Mouse (Mus musculus) liver, postnatal 0 days (tissue): ENCODE results near the gene Smarcc2. TPM values are rescaled to one million over a fixed set of nuclear protein-coding genes. Genes with fewer than 3 reads are reported as not detected.
A peak's percentile ranks its signal among the peaks of the same experiment; 100 is the strongest.

Experiments
- ATAC-seq: fragments of 200-750 bp; cut with Nextera tagmentation; 2 replicates; pipeline ENCODE4 v1.8.0; 2017; ENCODE audit warnings: mild to moderate bottlenecking, moderate library complexity
- DNase-seq: peaks from one replicate; pipeline ENCODE4 v3.0.0-alpha.2; 2016
- H3K27ac ChIP-seq: fragments of 300-500 bp; sonication (generic); 2 replicates; pipeline ENCODE4 v1.5.1; 2014; ENCODE audit warnings: antibody characterized with exemption, moderate library complexity, mild to moderate bottlenecking, low read depth
- H3K27me3 ChIP-seq: fragments of 300-500 bp; sonication (generic); 2 replicates; pipeline ENCODE4 v1.6.1; 2014; ENCODE audit warnings: low read length, control low read depth, mixed read lengths; ENCODE audit not compliant: insufficient read depth
- H3K36me3 ChIP-seq: fragments of 300-500 bp; sonication (generic); replicated peaks from 2 replicates; pipeline ENCODE4 v1.6.1; 2014; ENCODE audit warnings: mild to moderate bottlenecking, control low read depth, low read length, moderate library complexity, mixed read lengths; ENCODE audit not compliant: insufficient read depth
- H3K4me1 ChIP-seq: fragments of 300-500 bp; sonication (generic); 2 replicates; pipeline ENCODE4 v1.6.1; 2014; ENCODE audit warnings: antibody characterized with exemption, mild to moderate bottlenecking, control low read depth; ENCODE audit not compliant: insufficient read depth
- H3K4me2 ChIP-seq: fragments of 300-500 bp; sonication (generic); 2 replicates; pipeline ENCODE4 v1.6.1; 2014; ENCODE audit warnings: low read depth, mild to moderate bottlenecking, low read length, moderate library complexity, mixed read lengths
- H3K4me3 ChIP-seq: fragments of 300-500 bp; sonication (generic); 2 replicates; pipeline ENCODE4 v1.5.1; 2014; ENCODE audit warnings: low read depth, low read length
- H3K9ac ChIP-seq: fragments of 300-500 bp; sonication (generic); replicated peaks from 2 replicates; pipeline ENCODE4 v1.6.1; 2014; ENCODE audit warnings: mild to moderate bottlenecking, moderate library complexity
- H3K9me3 ChIP-seq: fragments of 300-500 bp; sonication (generic); 2 replicates; pipeline ENCODE4 v1.6.1; 2016; ENCODE audit warnings: mild to moderate bottlenecking, control low read depth, low read length, mixed read lengths
- CTCF ChIP-seq: sonication (generic); IDR thresholded peaks from 2 replicates; pipeline ENCODE4 v1.5.1; 2016; ENCODE audit warnings: antibody characterized with exemption, low read depth
- EP300 ChIP-seq: IDR thresholded peaks from 2 replicates; pipeline ENCODE4 v1.6.1; 2016; ENCODE audit warnings: antibody characterized with exemption, low read depth, mild to moderate bottlenecking
- WGBS: fragments of 180-500 bp; shearing (Covaris S2); extraction: QIAGEN DNeasy Blood & Tissue Kit; methylation state at CpG from one replicate; pipeline ENCODE4 v1.1.7; 2014; ENCODE audit not compliant: insufficient replicate concordance; 5-methylcytosine and 5-hydroxymethylcytosine counted together
- polyA plus RNA-seq: library from polyadenylated mRNA; unstranded; fragments of >200 nt; fragmentation: Nextera tagmentation; extraction: Ambion mirVana; gene quantifications from 2 replicates; pipeline ENCODE4 v1.2.1, GENCODE M21; 2015

Smarcc2 gene
- polyA plus RNA-seq, 1 experiment from 2014 or later, result 13.4 TPM

- 3% methylated on average over 16 of the region's 67 CpGs for WGBS
- peaks cover 28% of the 10 kb centered on the region for H3K36me3 ChIP-seq
- H3K9me3 ChIP-seq, result no peaks in the 10 kb centered on the region
- peak overlapping the region; percentile 96 for H3K27ac ChIP-seq
- TF ChIP-seq CTCF (no peak), EP300 (no peak)
- ATAC-seq (peak; percentile 71), DNase-seq (no peak)
- peak overlapping the region; percentile 89 for H3K4me2 ChIP-seq
- peaks cover 10% of the 10 kb centered on the region; the same call in 1 of the 2 replicates for H3K4me1 ChIP-seq
- peak overlapping the region; percentile 86 for H3K4me3 ChIP-seq
- H3K27me3 ChIP-seq, result no peaks in the 10 kb centered on the region
- peak overlapping the region; percentile 93 for H3K9ac ChIP-seq
Observed at GRCm38 (mm10) chr10:128459409-128460269, 591 bp downstream of the Smarcc2 start.

DNA sequence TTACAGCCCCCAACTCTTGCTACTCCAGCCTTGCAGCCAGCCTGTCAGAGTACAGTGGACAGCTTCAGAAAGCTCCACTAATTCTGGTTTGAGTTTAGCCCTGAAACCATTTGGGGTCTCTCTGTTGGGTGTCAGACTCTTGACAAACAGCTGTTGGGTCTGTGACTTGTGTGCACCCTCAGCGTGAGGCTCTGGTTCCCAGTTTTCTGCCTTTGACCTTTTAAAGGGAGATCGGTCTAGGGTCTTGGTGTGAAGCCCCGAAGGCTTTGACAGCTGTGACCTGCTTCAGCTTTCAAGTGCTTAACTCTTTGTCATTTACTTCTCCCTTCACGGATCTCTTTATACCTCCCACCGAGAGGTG is 1.2 kb downstream of the Smarcc2 start:
- Histone ChIP-seq H3K9ac (peak overlapping the region; percentile 93), H3K4me1 (peaks cover 10% of the 10 kb centered on the region; the same call in 1 of the 2 replicates), H3K27me3 (no peaks in the 10 kb centered on the region), H3K27ac (peak overlapping the region; percentile 96), H3K9me3 (no peaks in the 10 kb centered on the region), H3K4me3 (peak overlapping the region; percentile 86), H3K36me3 (peaks cover 33% of the 10 kb centered on the region), H3K4me2 (peak overlapping the region; percentile 89)
- no peak for DNase-seq
- 11% methylated on average over 5 of the region's 5 CpGs for WGBS
- no peak for TF ChIP-seq CTCF
- no peak for ATAC-seq

DNA sequence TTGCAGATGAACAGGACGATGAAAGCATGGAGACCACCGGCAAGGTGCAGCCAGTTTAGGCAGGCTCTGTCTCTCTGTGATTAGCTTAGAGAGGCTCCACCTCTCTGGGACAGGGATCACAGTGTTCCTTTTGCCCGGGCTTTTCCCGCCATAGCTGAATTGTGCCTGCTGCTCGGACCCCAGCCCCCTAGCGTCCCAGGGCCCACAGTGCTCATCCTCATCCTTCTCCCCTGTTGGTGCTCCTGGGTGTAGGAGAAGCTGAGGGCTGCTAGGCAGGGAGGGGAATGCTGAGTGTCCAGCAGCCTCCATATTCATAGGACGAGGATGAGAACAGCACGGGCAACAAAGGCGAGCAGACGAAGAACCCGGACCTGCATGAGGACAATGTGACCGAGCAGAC is 15.3 kb downstream of the Smarcc2 start:
- no peak overlapping the region for H3K4me2 ChIP-seq
- TF ChIP-seq CTCF (no peak), EP300 (no peak)

DNA sequence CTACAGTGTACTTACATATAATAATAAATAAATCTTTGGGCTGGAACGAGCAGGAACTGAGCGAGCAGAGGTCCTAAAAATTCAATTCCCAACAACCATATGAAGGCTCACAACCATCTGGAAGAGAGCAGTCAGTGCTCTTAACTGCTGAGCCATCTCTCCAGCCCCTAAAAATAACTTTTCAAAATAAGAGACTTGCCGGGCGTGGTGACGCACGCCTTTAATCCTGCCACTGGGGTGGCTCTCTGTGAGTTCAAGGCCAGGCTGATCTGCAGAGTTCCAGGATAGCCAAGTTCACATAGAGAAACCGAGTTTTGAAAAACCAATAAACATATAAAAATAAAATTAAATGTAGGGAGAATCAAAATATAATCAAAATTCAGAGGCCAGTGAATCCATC is 27.3 kb downstream of the Smarcc2 start:
- Histone ChIP-seq H3K27me3 (no peaks in the 10 kb centered on the region), H3K36me3 (peaks cover 84% of the 10 kb centered on the region), H3K4me2 (no peak overlapping the region), H3K4me1 (peaks cover under 1% of the 10 kb centered on the region; the same call in 1 of the 2 replicates), H3K9me3 (no peaks in the 10 kb centered on the region), H3K4me3 (no peak overlapping the region), H3K9ac (no peak overlapping the region), H3K27ac (no peak overlapping the region)
- DNase-seq (no peak), ATAC-seq (no peak)
- WGBS, result 84% methylated on average over 7 of the region's 7 CpGs
- TF ChIP-seq CTCF (no peak), EP300 (no peak)

More for the DNA sequence above, 15.3 kb downstream of the Smarcc2 start:
- 90% methylated on average over 12 of the region's 12 CpGs for WGBS
- no peaks in the 10 kb centered on the region for H3K9me3 ChIP-seq
- H3K36me3 ChIP-seq, result peaks cover 84% of the 10 kb centered on the region
- H3K4me1 ChIP-seq, result no peaks in the 10 kb centered on the region
- no peaks in the 10 kb centered on the region for H3K27me3 ChIP-seq
- H3K9ac ChIP-seq, result no peak overlapping the region
- no peak overlapping the region for H3K27ac ChIP-seq
- ATAC-seq (no peak), DNase-seq (no peak)
- no peak overlapping the region for H3K4me3 ChIP-seq

DNA sequence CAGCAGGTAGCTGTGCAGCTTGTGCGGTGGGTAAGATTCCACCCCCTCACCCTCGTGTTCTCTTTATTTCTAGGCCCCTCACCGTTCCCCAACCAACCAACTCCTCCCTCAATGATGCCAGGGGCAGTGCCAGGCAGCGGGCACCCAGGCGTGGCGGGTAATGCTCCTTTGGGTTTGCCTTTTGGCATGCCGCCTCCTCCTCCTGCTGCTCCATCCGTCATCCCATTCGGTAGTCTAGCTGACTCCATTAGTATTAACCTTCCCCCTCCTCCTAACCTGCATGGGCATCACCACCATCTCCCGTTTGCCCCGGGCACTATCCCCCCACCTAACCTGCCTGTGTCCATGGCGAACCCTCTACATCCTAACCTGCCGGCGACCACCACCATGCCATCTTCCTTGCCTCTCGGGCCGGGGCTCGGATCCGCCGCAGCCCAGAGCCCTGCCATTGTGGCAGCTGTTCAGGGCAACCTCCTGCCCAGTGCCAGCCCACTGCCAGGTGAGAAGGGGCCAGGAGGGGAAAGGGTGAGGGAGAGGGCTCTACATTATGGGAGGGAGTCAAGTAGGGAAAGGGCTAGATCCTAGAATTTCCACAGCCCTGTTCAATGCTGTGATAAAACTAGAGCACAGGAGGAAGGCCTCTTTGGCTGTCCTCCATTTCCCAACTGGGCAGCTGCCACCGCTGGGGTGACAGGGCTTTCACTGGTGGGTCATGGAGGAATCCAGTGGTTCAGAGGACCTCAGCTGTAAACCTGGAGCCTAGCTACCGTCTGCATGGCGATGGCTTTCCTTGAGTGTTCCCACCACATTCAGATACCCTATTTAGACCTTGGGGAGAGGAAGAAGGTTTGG is 29.0 kb downstream of the Smarcc2 start:
- WGBS, result 88% methylated on average over 22 of the region's 22 CpGs
- TF ChIP-seq EP300 (no peak), CTCF (no peak)
- H3K36me3 ChIP-seq, result peaks cover 72% of the 10 kb centered on the region
- no peak overlapping the region for H3K4me3 ChIP-seq
- H3K9me3 ChIP-seq, result no peaks in the 10 kb centered on the region
- peaks cover 12% of the 10 kb centered on the region for H3K4me1 ChIP-seq
- no peak for ATAC-seq
- H3K27ac ChIP-seq, result no peak overlapping the region
- DNase-seq, result no peak
- H3K4me2 ChIP-seq, result no peak overlapping the region
- H3K27me3 ChIP-seq, result no peaks in the 10 kb centered on the region
- no peak overlapping the region for H3K9ac ChIP-seq

GRCm38 (mm10) chr10:128488776-128489175 is 29.7 kb downstream of the Smarcc2 start:
- ATAC-seq, result no peak
- no peak for DNase-seq
- Histone ChIP-seq H3K27me3 (no peaks in the 10 kb centered on the region), H3K36me3 (peaks cover 66% of the 10 kb centered on the region), H3K4me1 (peaks cover 12% of the 10 kb centered on the region), H3K27ac (no peak overlapping the region), H3K4me2 (no peak overlapping the region), H3K9me3 (no peaks in the 10 kb centered on the region), H3K4me3 (no peak overlapping the region), H3K9ac (no peak overlapping the region)
- TF ChIP-seq EP300 (no peak), CTCF (no peak)
- 88% methylated on average over 4 of the region's 4 CpGs for WGBS
